Mouse (Mus musculus) ES-Bruce4 (cell line): ENCODE measurements around the gene Rarg.

Experiments
- CTCF ChIP-seq: IDR thresholded peaks from one replicate; pipeline ENCODE4 v1.8.1; 2011; ENCODE audit warnings: low read depth, low read length
- EP300 ChIP-seq: IDR thresholded peaks from 2 replicates; pipeline ENCODE4 v1.6.1; 2011; ENCODE audit warnings: low read depth, low read length; ENCODE audit not compliant: insufficient read depth
- POLR2A ChIP-seq: IDR thresholded peaks from one replicate; pipeline ENCODE4 v1.8.1; 2011; ENCODE audit warnings: low read length; ENCODE audit not compliant: insufficient read depth

DNA sequence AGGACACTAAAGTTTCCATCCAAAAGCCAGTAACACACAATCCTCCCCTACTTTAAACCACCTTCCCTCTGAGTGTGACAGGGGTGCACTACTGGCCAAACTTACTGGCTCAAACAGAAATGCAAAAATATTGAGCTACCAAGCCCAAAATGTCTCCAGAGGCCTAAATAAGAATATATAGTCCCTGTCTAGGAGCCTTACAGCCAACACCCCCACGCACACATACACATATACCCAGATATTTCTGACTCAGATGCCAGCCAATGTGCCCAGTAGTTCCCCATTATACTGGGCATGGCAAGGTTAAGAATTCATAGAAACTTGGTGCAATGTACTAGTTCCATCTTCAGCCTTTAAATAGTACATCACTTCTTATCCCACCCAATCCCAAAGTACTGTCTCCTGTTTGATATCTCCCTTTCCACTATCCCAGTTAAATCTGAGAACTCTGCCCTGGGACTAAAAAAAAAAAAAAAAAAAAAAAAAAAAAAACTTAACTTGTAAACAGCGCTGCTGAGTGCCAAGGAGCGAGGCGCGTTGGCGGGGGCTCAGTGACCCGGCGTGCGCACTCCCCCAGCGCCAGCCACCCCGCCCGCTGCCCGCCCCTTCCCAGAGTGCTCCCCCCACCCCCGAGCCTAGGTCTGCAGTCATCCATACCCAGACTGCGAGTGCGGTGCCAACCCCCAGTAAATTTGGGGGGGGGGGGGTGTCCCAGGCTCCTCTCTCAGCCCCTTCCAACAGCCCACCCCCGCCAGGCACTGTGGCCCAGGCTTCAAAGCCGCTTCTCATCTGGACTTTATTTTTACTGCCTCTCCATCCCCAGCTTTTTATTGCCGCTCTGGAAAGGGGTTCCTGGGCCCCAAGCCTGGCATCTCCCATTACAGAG, 12.8 kb downstream of the Rarg start:
- no peak for TF ChIP-seq EP300
- no peak for TF ChIP-seq CTCF
- TF ChIP-seq POLR2A: no peak
